Mouse (Mus musculus) forebrain, postnatal 0 days (tissue): ENCODE results near the gene Ppm1l. TPM values are rescaled to one million over a fixed set of nuclear protein-coding genes. Genes with fewer than 3 reads are reported as not detected.
A peak's percentile ranks its signal among the peaks of the same experiment; 100 is the strongest.

Experiments used
- ATAC-seq: fragments of 200-750 bp; cut with Nextera tagmentation; 2 replicates; pipeline ENCODE4 v1.8.0; 2017; ENCODE audit warnings: mild to moderate bottlenecking, moderate library complexity
- DNase-seq: peaks from one replicate; pipeline ENCODE4 v3.0.0-alpha.2; 2015
- H3K27ac ChIP-seq: fragments of 300-500 bp; sonication (generic); 2 replicates; pipeline ENCODE4 v1.5.1; 2014; ENCODE audit warnings: low read depth, mild to moderate bottlenecking, antibody characterized with exemption, low read length, moderate library complexity, mixed read lengths
- H3K27me3 ChIP-seq: fragments of 300-500 bp; sonication (generic); 2 replicates; pipeline ENCODE4 v1.6.1; 2014; ENCODE audit warnings: mild to moderate bottlenecking, low read length, mixed read lengths; ENCODE audit not compliant: insufficient read depth
- H3K36me3 ChIP-seq: fragments of 300-500 bp; sonication (generic); 2 replicates; pipeline ENCODE4 v1.6.1; 2014; ENCODE audit warnings: mild to moderate bottlenecking, moderate library complexity; ENCODE audit not compliant: insufficient read depth
- H3K4me1 ChIP-seq: fragments of 300-500 bp; sonication (generic); 2 replicates; pipeline ENCODE4 v1.6.1; 2014; ENCODE audit warnings: antibody characterized with exemption; ENCODE audit not compliant: insufficient read depth
- H3K4me2 ChIP-seq: fragments of 300-500 bp; sonication (generic); 2 replicates; pipeline ENCODE4 v1.6.1; 2014; ENCODE audit warnings: low read depth, mild to moderate bottlenecking, moderate library complexity
- H3K4me3 ChIP-seq: fragments of 300-500 bp; sonication (generic); 2 replicates; pipeline ENCODE4 v1.5.1; 2014; ENCODE audit warnings: low read depth, low read length, mixed read lengths
- H3K9ac ChIP-seq: fragments of 300-500 bp; sonication (generic); 2 replicates; pipeline ENCODE4 v1.6.1; 2014; ENCODE audit warnings: mild to moderate bottlenecking
- H3K9me3 ChIP-seq: fragments of 300-500 bp; sonication (generic); 2 replicates; pipeline ENCODE4 v1.6.1; 2016; ENCODE audit warnings: low read length
- CTCF ChIP-seq: sonication (generic); IDR thresholded peaks from 2 replicates; pipeline ENCODE4 v1.5.1; 2016; ENCODE audit warnings: antibody characterized with exemption, control low read depth, low read depth
- WGBS: fragments of 180-500 bp; shearing (Covaris S2); extraction: QIAGEN DNeasy Blood & Tissue Kit; methylation state at CpG from one replicate; pipeline ENCODE4 v1.1.7; 2014; 5-methylcytosine and 5-hydroxymethylcytosine counted together
- polyA plus RNA-seq: library from polyadenylated mRNA; unstranded; fragments of >200 nt; fragmentation: Nextera tagmentation; extraction: Ambion mirVana; gene quantifications from 2 replicates; pipeline ENCODE4 v1.2.1, GENCODE M21; 2015
- total RNA-seq: library from RNA; depleted of rRNA; stranded (reverse); fragments of >200 nt; gene quantifications from 2 replicates; pipeline ENCODE4 v1.2.3, GENCODE M21; 2014

Gene Ppm1l
- total and polyA plus RNA-seq, 2 experiments from 2014 or later = 19.2 to 27.6 TPM

- Histone ChIP-seq H3K9ac (no peak overlapping the region), H3K4me3 (no peak overlapping the region), H3K36me3 (no peaks in the 10 kb centered on the region), H3K4me1 (no peaks in the 10 kb centered on the region), H3K4me2 (no peak overlapping the region), H3K9me3 (no peaks in the 10 kb centered on the region), H3K27me3 (no peaks in the 10 kb centered on the region), H3K27ac (no peak overlapping the region)
- no peak for DNase-seq
- ATAC-seq = no peak
- no peak for TF ChIP-seq CTCF
- WGBS = 74% methylated on average over 5 of the region's 5 CpGs
These were observed 139.4 kb downstream of the Ppm1l start for GRCm38 (mm10) chr3:69456071-69456470.

GRCm38 (mm10) chr3:69458756-69459155, 142.1 kb downstream of the Ppm1l start:
- 76% methylated on average over 6 of the region's 6 CpGs for WGBS
- ATAC-seq = no peak

GRCm38 (mm10) chr3:69461956-69462355, 145.3 kb downstream of the Ppm1l start:
- Histone ChIP-seq H3K4me3 (no peak overlapping the region), H3K36me3 (no peaks in the 10 kb centered on the region), H3K4me2 (no peak overlapping the region), H3K27ac (no peak overlapping the region), H3K4me1 (no peaks in the 10 kb centered on the region), H3K9me3 (no peaks in the 10 kb centered on the region), H3K9ac (no peak overlapping the region), H3K27me3 (no peaks in the 10 kb centered on the region)
- DNase-seq (no peak), ATAC-seq (peak; percentile 66; the same call in 1 of the 2 replicates)
- TF ChIP-seq CTCF = no peak
- 62% methylated on average over 1 of the region's 1 CpGs for WGBS

More at GRCm38 (mm10) chr3:69458756-69459155, 142.1 kb downstream of the Ppm1l start:
- Histone ChIP-seq H3K4me3 (no peak overlapping the region), H3K36me3 (no peaks in the 10 kb centered on the region), H3K9ac (no peak overlapping the region), H3K4me1 (no peaks in the 10 kb centered on the region), H3K27ac (no peak overlapping the region), H3K27me3 (no peaks in the 10 kb centered on the region), H3K4me2 (no peak overlapping the region), H3K9me3 (no peaks in the 10 kb centered on the region)
- no peak for DNase-seq
- no peak for TF ChIP-seq CTCF

DNA sequence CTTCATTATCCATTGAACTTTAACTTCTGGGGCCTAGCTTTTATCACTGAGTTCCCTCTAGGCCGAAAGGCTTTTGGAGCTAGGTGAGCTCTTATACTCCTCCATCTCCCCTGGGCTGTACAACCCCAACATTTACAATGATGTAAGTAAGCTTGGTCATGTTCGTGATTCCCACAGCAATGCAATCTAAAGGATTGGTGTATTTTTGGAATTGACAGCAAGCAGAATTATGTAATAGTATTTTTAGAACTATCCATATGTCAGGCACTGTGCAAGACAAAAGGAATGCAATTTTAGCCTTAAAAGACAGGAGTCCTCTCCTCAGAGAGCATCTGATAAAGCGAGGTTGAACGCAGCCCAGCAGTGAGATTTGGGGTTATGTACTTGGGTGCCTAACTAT, 149.1 kb downstream of the Ppm1l start:
- H3K27ac ChIP-seq = no peak overlapping the region
- DNase-seq = no peak
- H3K9me3 ChIP-seq = no peaks in the 10 kb centered on the region
- H3K4me2 ChIP-seq = no peak overlapping the region
- TF ChIP-seq CTCF = no peak
- ATAC-seq = no peak
- H3K9ac ChIP-seq = no peak overlapping the region
- no peaks in the 10 kb centered on the region for H3K27me3 ChIP-seq
- WGBS = 82% methylated on average over 4 of the region's 4 CpGs
- no peak overlapping the region for H3K4me3 ChIP-seq
- peaks cover 18% of the 10 kb centered on the region; the same call in 1 of the 2 replicates for H3K4me1 ChIP-seq
- no peaks in the 10 kb centered on the region for H3K36me3 ChIP-seq

GRCm38 (mm10) chr3:69468280-69469008, 151.8 kb downstream of the Ppm1l start:
- 37% methylated on average over 9 of the region's 9 CpGs for WGBS
- no peaks in the 10 kb centered on the region for H3K27me3 ChIP-seq
- DNase-seq = no peak
- no peak for TF ChIP-seq CTCF
- no peak overlapping the region for H3K4me3 ChIP-seq
- peaks cover 18% of the 10 kb centered on the region; the same call in 1 of the 2 replicates for H3K4me1 ChIP-seq
- no peaks in the 10 kb centered on the region for H3K36me3 ChIP-seq
- no peaks in the 10 kb centered on the region for H3K9me3 ChIP-seq
- no peak for ATAC-seq
- no peak overlapping the region for H3K4me2 ChIP-seq
- H3K9ac ChIP-seq = no peak overlapping the region
- no peak overlapping the region for H3K27ac ChIP-seq

GRCm38 (mm10) chr3:69469463-69470141, 152.9 kb downstream of the Ppm1l start:
- no peak for TF ChIP-seq CTCF
- Histone ChIP-seq H3K27ac (no peak overlapping the region), H3K4me2 (no peak overlapping the region), H3K9ac (no peak overlapping the region), H3K4me1 (peaks cover 18% of the 10 kb centered on the region; the same call in 1 of the 2 replicates), H3K4me3 (no peak overlapping the region), H3K36me3 (no peaks in the 10 kb centered on the region), H3K27me3 (no peaks in the 10 kb centered on the region), H3K9me3 (no peaks in the 10 kb centered on the region)
- ATAC-seq (peak; percentile 58), DNase-seq (peak; percentile 31)
- WGBS = 13% methylated on average over 5 of the region's 6 CpGs
